Mouse (Mus musculus): ENCODE results near the gene Ireb2.

- no peak for TF ChIP-seq POLR2A (IDR thresholded peaks at IDR 0.05; ENCODE audit: control insufficient read depth, low read depth, low read length)
- TF ChIP-seq CTCF (IDR thresholded peaks at IDR 0.05; ENCODE audit: control insufficient read depth, insufficient read depth, insufficient replicate concordance, low read depth, low read length), result no peak
Measured at GRCm38 (mm10) chr9:54942071-54942470, 78.5 kb downstream of the Ireb2 start.
